Mouse (Mus musculus): ENCODE results near the gene Cep78. TPM values are rescaled to one million over a fixed set of nuclear protein-coding genes. Genes with fewer than 3 reads are reported as not detected.
A peak's percentile ranks its signal among the peaks of the same experiment; 100 is the strongest.

The Cep78 gene
- polyA plus RNA-seq, 1 experiment from 2014 or later: 33.0 TPM

DNA sequence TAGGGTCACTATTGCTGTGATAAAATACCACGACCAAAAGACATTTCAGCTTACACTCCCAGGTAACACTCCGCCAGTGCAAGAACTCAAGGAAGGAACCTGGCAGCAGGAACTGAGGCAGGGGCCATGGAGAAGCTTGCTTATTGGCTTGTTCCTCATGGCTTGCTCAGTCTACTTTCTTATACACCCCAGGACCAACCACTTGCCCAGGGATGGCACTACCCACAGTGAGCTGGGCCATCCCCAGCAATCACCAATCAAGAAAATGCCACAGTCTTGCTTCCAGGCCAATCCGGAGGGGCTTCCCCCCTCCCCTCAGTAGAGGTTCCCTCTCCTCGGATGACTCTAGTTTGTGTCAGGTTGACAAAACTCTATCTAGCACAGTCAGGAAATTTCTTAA lies 24.3 kb upstream of the Cep78 start:
- H3K36me3 ChIP-seq: no peaks in the 10 kb centered on the region
- no peak for ATAC-seq (ENCODE audit: insufficient number of reproducible peaks, insufficient read depth, low FRiP score, low TSS enrichment, low read depth)
- H3K9me3 ChIP-seq: no peaks in the 10 kb centered on the region
- H3K27ac ChIP-seq: no peak overlapping the region
- no peaks in the 10 kb centered on the region for H3K27me3 ChIP-seq
- H3K9ac ChIP-seq: no peak overlapping the region
- no peak overlapping the region for H3K4me3 ChIP-seq
- H3K4me1 ChIP-seq: no peaks in the 10 kb centered on the region
- 82% methylated on average over 4 of the region's 4 CpGs for WGBS
- no peak overlapping the region for H3K4me2 ChIP-seq

DNA sequence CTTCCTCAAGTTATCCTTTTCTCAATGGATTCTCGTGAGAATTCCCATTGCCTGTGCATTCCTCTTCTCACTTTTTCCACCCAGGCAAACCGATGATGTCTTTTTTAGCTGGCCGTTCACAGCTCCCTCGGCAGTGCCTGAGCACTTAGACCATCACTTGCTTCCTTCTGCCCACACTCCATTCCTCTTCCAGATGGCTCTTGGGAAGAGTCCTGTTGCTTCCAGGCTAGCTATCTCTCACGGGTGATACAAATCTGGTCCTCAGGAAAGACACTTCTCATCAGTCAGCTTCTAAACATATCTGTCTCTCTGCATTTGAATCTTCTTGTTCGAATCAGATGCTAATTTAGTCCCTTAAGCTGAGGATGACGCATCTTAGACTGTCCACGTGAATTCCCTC lies 22.3 kb upstream of the Cep78 start:
- ATAC-seq (ENCODE audit: insufficient number of reproducible peaks, insufficient read depth, low FRiP score, low TSS enrichment, low read depth): no peak
- H3K27ac ChIP-seq: no peak overlapping the region
- no peaks in the 10 kb centered on the region for H3K4me1 ChIP-seq
- H3K4me2 ChIP-seq: no peak overlapping the region
- WGBS: 86% methylated on average over 8 of the region's 8 CpGs
- H3K9me3 ChIP-seq: no peaks in the 10 kb centered on the region
- no peak overlapping the region for H3K9ac ChIP-seq
- no peaks in the 10 kb centered on the region for H3K27me3 ChIP-seq
- H3K4me3 ChIP-seq: no peak overlapping the region
- H3K36me3 ChIP-seq: no peaks in the 10 kb centered on the region

DNA sequence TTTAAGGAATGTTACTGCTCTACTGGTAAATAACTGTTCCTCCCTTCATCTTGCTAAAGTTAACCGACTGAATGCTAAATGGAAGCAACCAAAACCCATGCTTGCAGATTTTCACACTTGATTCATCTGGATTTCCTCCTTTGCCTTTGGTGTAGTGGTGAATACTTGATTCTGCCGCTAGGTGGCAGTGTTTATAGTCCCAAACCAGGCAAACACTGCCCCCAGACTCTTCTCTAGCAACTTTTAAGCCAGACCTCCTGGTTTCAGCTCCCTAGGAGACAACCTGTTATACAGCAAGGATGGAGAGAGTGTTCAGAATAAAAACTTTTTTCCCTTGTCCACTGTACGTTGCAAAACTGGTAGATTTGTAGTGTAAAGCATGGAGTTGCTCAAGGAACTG lies 13.4 kb upstream of the Cep78 start:
- Histone ChIP-seq H3K4me2 (no peak overlapping the region), H3K9ac (no peak overlapping the region)
- ATAC-seq (ENCODE audit: insufficient number of reproducible peaks, insufficient read depth, low FRiP score, low TSS enrichment, low read depth): no peak

GRCm38 (mm10) chr19:15996901-15997564 lies 12.2 kb upstream of the Cep78 start:
- Histone ChIP-seq H3K36me3 (peaks cover 4% of the 10 kb centered on the region; the same call in 1 of the 2 replicates), H3K27me3 (no peaks in the 10 kb centered on the region), H3K27ac (peak overlapping the region; percentile 45; the same call in 1 of the 2 replicates), H3K9ac (no peak overlapping the region), H3K4me3 (no peak overlapping the region), H3K4me1 (peaks cover 6% of the 10 kb centered on the region), H3K9me3 (no peaks in the 10 kb centered on the region), H3K4me2 (peak overlapping the region; percentile 44)
- 48% methylated on average over 12 of the region's 12 CpGs for WGBS
- no peak for ATAC-seq (ENCODE audit: insufficient number of reproducible peaks, insufficient read depth, low FRiP score, low TSS enrichment, low read depth)

More for the DNA sequence above, 13.4 kb upstream of the Cep78 start:
- H3K27me3 ChIP-seq: no peaks in the 10 kb centered on the region
- WGBS: under 1% methylated on average over 3 of the region's 3 CpGs
- H3K4me3 ChIP-seq: no peak overlapping the region
- H3K36me3 ChIP-seq: peaks cover 4% of the 10 kb centered on the region; the same call in 1 of the 2 replicates
- H3K9me3 ChIP-seq: no peaks in the 10 kb centered on the region
- no peak overlapping the region for H3K27ac ChIP-seq
- H3K4me1 ChIP-seq: peaks cover 6% of the 10 kb centered on the region

- no peak overlapping the region for H3K27ac ChIP-seq
- H3K27me3 ChIP-seq: no peaks in the 10 kb centered on the region
- no peaks in the 10 kb centered on the region for H3K9me3 ChIP-seq
- H3K4me3 ChIP-seq: no peak overlapping the region
- H3K4me1 ChIP-seq: 0 out of 2 replicates have a peak, but pooled peaks cover 6% of the 10 kb centered on the region
- no peak overlapping the region for H3K4me2 ChIP-seq
- peaks cover 15% of the 10 kb centered on the region for H3K36me3 ChIP-seq
- no peak for ATAC-seq (ENCODE audit: insufficient number of reproducible peaks, insufficient read depth, low FRiP score, low TSS enrichment, low read depth)
- 87% methylated on average over 1 of the region's 1 CpGs for WGBS
- no peak overlapping the region for H3K9ac ChIP-seq
These were observed 5.3 kb upstream of the Cep78 start for GRCm38 (mm10) chr19:15990102-15990501.

- Histone ChIP-seq H3K27ac (peak overlapping the region; percentile 55; the same call in 1 of the 2 replicates), H3K4me3 (peak overlapping the region; percentile 85), H3K36me3 (peaks cover 10% of the 10 kb centered on the region), H3K27me3 (no peaks in the 10 kb centered on the region), H3K4me2 (peak overlapping the region; percentile 78), H3K9me3 (no peaks in the 10 kb centered on the region), H3K4me1 (peaks cover 19% of the 10 kb centered on the region; the same call in 1 of the 2 replicates), H3K9ac (peak overlapping the region; percentile 89)
- no peak for ATAC-seq (ENCODE audit: insufficient number of reproducible peaks, insufficient read depth, low FRiP score, low TSS enrichment, low read depth)
- 31% methylated on average over 10 of the region's 10 CpGs for WGBS
These were observed 454 bp upstream of the Cep78 start for GRCm38 (mm10) chr19:15985172-15985713.

DNA sequence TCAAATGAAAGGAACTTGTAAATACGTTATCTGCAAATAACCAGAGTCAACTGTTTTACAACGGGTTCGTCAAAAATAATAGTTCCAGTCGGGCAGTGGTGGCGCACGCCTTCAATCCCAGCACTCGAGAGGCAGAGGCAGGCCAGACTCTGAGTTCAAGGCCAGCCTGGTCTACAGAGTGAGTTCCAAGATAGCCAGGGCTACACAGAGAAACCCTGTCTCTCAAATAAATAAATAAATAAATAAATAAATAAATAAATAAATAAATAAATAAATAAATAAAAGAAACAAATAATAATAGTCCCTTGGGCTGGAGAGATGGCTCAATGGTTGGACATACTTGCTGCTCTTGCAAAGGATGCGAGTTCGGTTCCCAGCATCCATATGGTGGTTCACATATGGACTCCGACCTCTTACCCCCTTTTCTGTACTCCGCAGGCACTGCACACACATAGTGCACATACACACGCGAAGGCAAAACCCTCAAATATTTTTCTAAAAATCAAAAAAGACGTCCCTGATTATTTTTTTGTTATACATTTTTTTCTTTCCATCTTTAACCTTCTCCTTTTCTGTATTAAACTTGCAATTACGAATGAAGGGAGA lies 947 bp downstream of the Cep78 start:
- Histone ChIP-seq H3K27ac (no peak overlapping the region), H3K9me3 (no peaks in the 10 kb centered on the region), H3K4me2 (peak overlapping the region; percentile 78), H3K36me3 (peaks cover 18% of the 10 kb centered on the region), H3K9ac (peak overlapping the region; percentile 89), H3K27me3 (no peaks in the 10 kb centered on the region), H3K4me1 (peaks cover 19% of the 10 kb centered on the region; the same call in 1 of the 2 replicates), H3K4me3 (peak overlapping the region; percentile 85)
- 53% methylated on average over 15 of the region's 15 CpGs for WGBS
- no peak for ATAC-seq (ENCODE audit: insufficient number of reproducible peaks, insufficient read depth, low FRiP score, low TSS enrichment, low read depth)

DNA sequence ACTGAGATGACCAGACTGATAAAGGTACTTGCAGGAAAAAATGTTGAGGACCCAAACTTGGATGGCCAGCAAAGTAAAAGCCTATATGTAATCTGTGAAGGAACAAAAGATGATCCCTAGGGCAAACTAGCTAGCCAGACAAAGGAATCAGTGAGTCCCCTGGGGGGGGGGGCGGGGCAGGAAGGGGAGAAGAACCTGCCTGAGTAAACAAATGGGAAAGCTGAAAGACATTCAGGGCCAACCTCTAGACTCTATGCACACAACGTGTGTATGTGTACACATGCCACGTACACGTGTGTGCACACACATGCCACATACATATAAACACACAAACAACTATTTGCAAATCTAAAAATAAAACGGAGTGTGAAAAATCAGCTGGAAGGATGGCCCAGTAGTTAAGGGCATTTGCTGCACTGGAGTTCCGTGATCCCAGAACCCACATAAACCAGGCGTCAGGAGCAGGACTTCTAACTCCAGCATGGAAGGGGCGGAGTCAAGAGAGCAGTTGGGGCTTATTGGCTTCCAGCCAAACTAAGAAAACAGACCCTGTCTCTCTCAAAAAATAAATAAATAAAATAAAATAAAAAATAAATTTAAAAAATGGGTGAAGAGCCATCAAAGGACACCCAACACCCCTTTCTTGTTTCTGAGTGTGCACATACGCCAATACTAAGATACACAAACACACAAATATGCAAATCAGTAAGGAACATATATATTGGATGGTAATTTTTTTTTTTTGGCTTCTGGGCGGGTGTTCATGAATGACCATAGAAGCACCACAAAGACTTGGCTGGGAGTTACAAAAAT lies 1.7 kb downstream of the Cep78 start:
- ATAC-seq (ENCODE audit: insufficient number of reproducible peaks, insufficient read depth, low FRiP score, low TSS enrichment, low read depth): no peak
- Histone ChIP-seq H3K9me3 (no peaks in the 10 kb centered on the region), H3K9ac (no peak overlapping the region), H3K4me1 (peaks cover 19% of the 10 kb centered on the region; the same call in 1 of the 2 replicates), H3K4me2 (peak overlapping the region; percentile 78), H3K27me3 (no peaks in the 10 kb centered on the region), H3K36me3 (peaks cover 24% of the 10 kb centered on the region), H3K27ac (no peak overlapping the region), H3K4me3 (no peak overlapping the region)
- 47% methylated on average over 10 of the region's 10 CpGs for WGBS

GRCm38 (mm10) chr19:15981861-15982260 lies 2.9 kb downstream of the Cep78 start:
- H3K27ac ChIP-seq: no peak overlapping the region
- H3K36me3 ChIP-seq: peaks cover 30% of the 10 kb centered on the region
- H3K9me3 ChIP-seq: no peaks in the 10 kb centered on the region
- H3K9ac ChIP-seq: no peak overlapping the region
- H3K4me2 ChIP-seq: no peak overlapping the region
- no peak for ATAC-seq (ENCODE audit: insufficient number of reproducible peaks, insufficient read depth, low FRiP score, low TSS enrichment, low read depth)
- WGBS: 52% methylated on average over 4 of the region's 4 CpGs
- H3K4me3 ChIP-seq: no peak overlapping the region
- H3K27me3 ChIP-seq: no peaks in the 10 kb centered on the region
- peaks cover 19% of the 10 kb centered on the region; the same call in 1 of the 2 replicates for H3K4me1 ChIP-seq

DNA sequence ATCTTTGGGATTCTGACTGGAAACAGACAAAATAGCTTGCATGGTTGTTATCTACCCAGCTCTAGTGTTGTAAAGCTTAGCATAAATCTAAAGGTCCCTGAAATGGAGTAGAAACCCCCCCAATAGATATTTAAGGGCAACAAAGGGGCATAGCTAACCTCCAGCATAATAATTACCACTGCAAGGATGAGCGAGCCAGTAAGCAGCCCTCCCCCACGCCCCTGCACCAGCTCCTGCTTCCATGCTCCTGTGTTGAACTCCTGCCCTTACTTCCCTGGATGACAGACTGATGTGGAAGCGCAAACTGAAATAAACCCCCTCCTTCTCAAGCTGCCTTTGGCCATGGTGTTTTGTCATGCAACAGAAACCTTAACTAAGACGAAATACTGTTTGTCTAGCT lies 11.4 kb downstream of the Cep78 start:
- no peaks in the 10 kb centered on the region for H3K27me3 ChIP-seq
- no peak overlapping the region for H3K4me3 ChIP-seq
- H3K9ac ChIP-seq: no peak overlapping the region
- peaks cover 90% of the 10 kb centered on the region for H3K36me3 ChIP-seq
- ATAC-seq (ENCODE audit: insufficient number of reproducible peaks, insufficient read depth, low FRiP score, low TSS enrichment, low read depth): no peak
- H3K4me2 ChIP-seq: no peak overlapping the region
- no peaks in the 10 kb centered on the region for H3K9me3 ChIP-seq
- no peak overlapping the region for H3K27ac ChIP-seq
- WGBS: 80% methylated on average over 4 of the region's 4 CpGs
- H3K4me1 ChIP-seq: no peaks in the 10 kb centered on the region

DNA sequence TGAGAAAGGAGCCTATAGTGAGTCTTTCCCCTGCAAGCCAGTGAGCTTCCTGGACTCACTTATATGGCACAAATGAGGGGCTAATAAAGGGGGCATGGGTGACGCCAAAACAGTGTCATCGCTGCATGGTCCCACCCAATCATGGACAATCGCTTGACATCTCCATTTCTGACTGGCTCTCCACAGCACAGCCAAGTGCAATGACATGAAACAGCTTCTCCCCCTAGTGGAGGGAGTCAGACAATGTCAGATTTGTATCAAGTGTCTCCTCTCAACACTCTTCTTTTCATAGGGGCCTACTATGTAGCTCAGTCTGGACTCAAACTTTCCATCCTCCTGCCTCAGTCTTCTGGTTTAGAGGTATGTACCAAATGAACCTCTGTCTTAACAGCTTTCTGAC lies 19.7 kb downstream of the Cep78 start:
- no peak overlapping the region for H3K4me3 ChIP-seq
- no peak for ATAC-seq (ENCODE audit: insufficient number of reproducible peaks, insufficient read depth, low FRiP score, low TSS enrichment, low read depth)
- H3K27me3 ChIP-seq: no peaks in the 10 kb centered on the region
- WGBS: 64% methylated on average over 3 of the region's 3 CpGs
- no peak overlapping the region for H3K27ac ChIP-seq
- no peak overlapping the region for H3K9ac ChIP-seq
- H3K9me3 ChIP-seq: no peaks in the 10 kb centered on the region
- H3K4me1 ChIP-seq: no peaks in the 10 kb centered on the region
- H3K36me3 ChIP-seq: peaks cover 49% of the 10 kb centered on the region
- H3K4me2 ChIP-seq: no peak overlapping the region

Measured in embryonic facial prominence, embryonic 13.5 days (tissue).